Mouse (Mus musculus): ENCODE data around the gene Six5.

GRCm38 (mm10) chr7:19051161-19051560 lies 43.2 kb upstream of the Six5 start:
- TF ChIP-seq CTCF (conservative IDR thresholded peaks at IDR 0.05; ENCODE audit: insufficient read depth, insufficient read length, low read depth, low read length) (no peak), POLR2A (IDR thresholded peaks at IDR 0.05; ENCODE audit: low read depth, low read length) (no peak)

All from kidney, adult 2 months (tissue).